Mouse (Mus musculus) CH12.LX (cell line): Measurements from ENCODE around the gene Mid2. TPM values are rescaled to one million over a fixed set of nuclear protein-coding genes. Genes with fewer than 3 reads are reported as not detected.

Experiments used
- DNase-seq: peaks from one replicate; pipeline ENCODE4 v3.0.0-alpha.2; 2013; ENCODE audit errors: extremely low read depth
- H3K27ac ChIP-seq: 2 replicates; pipeline ENCODE4 v1.5.1; 2012; ENCODE audit warnings: low read depth, mild to moderate bottlenecking, control low read depth, moderate library complexity; ENCODE audit not compliant: insufficient read depth
- H3K27me3 ChIP-seq: replicated peaks from 2 replicates; pipeline ENCODE3; 2012; ENCODE audit warnings: inconsistent platforms
- H3K36me3 ChIP-seq, 2 experiments: replicated peaks in 1 of 2; 2 replicates each; pipeline versions ENCODE3 to v1.6.1; 2012; ENCODE audit warnings: inconsistent platforms in 1 of 2, low read length in 1 of 2, mild to moderate bottlenecking in 1 of 2, mixed read lengths in 1 of 2, moderate library complexity in 1 of 2; ENCODE audit not compliant: control insufficient read depth in 1 of 2, insufficient read depth in 1 of 2
- H3K4me1 ChIP-seq, 2 experiments: 2 replicates each; pipeline ENCODE4 v1.6.1; 2012; ENCODE audit warnings: inconsistent platforms in 1 of 2, moderate library complexity in 1 of 2; ENCODE audit not compliant: insufficient read depth in 2 of 2, control insufficient read depth in 1 of 2
- H3K4me2 ChIP-seq: 2 replicates; pipeline ENCODE4 v1.6.1; 2012; ENCODE audit warnings: low read depth, mild to moderate bottlenecking, control low read depth; ENCODE audit not compliant: poor library complexity, insufficient read depth, severe bottlenecking
- H3K4me3 ChIP-seq, 3 experiments: fragments of 150-350 bp in 1 of 3; sonication (generic) in 1 of 3; replicated peaks in 1 of 3; 2 replicates each; pipeline versions ENCODE3 to v1.5.1; 2011 to 2012; ENCODE audit warnings: low read depth in 2 of 3, low read length in 2 of 3, mild to moderate bottlenecking in 2 of 3, moderate library complexity in 2 of 3, control low read depth in 1 of 3, improper control_type of control experiment in 1 of 3, inconsistent platforms in 1 of 3, mixed read lengths in 1 of 3; ENCODE audit not compliant: poor library complexity in 1 of 3
- H3K79me2 ChIP-seq: replicated peaks from 2 replicates; pipeline ENCODE4 v1.6.1; 2012; ENCODE audit warnings: mild to moderate bottlenecking, moderate library complexity; ENCODE audit not compliant: control insufficient read depth, poor library complexity, insufficient read depth, severe bottlenecking; ENCODE audit errors: extremely low read depth
- H3K9ac ChIP-seq: 2 replicates; pipeline ENCODE4 v1.6.1; 2012; ENCODE audit warnings: low read depth, mild to moderate bottlenecking, control low read depth, moderate library complexity; ENCODE audit not compliant: insufficient read depth
- H3K9me3 ChIP-seq: replicated peaks from 2 replicates; pipeline ENCODE3; 2012; ENCODE audit warnings: low read length, inconsistent platforms, mixed read lengths
- BHLHE40 ChIP-seq: IDR thresholded peaks from 2 replicates; pipeline ENCODE4 v1.6.1; 2011; ENCODE audit warnings: mild to moderate bottlenecking, low read depth, low read length, improper control_type of control experiment
- CTCF ChIP-seq, 2 experiments: IDR thresholded peaks in 1 of 2; conservative IDR thresholded peaks in 1 of 2; 2 replicates each; pipeline ENCODE4 v1.5.1; 2011 to 2012; ENCODE audit warnings: low read depth in 2 of 2, low read length in 2 of 2, improper control_type of control experiment in 1 of 2, inconsistent platforms in 1 of 2, mild to moderate bottlenecking in 1 of 2, moderate library complexity in 1 of 2
- ELF1 ChIP-seq: IDR thresholded peaks from 2 replicates; pipeline ENCODE4 v1.6.1; 2014; ENCODE audit warnings: low read depth, mild to moderate bottlenecking, inconsistent platforms, low read length, improper control_type of control experiment
- EP300 ChIP-seq: IDR thresholded peaks from 2 replicates; pipeline ENCODE4 v1.6.1; 2011; ENCODE audit warnings: low read length, improper control_type of control experiment
- HCFC1 ChIP-seq: IDR thresholded peaks from 2 replicates; pipeline ENCODE4 v1.6.1; 2012; ENCODE audit warnings: low read depth, mild to moderate bottlenecking, inconsistent platforms, low read length, improper control_type of control experiment
- IRF4 ChIP-seq: IDR thresholded peaks from 2 replicates; pipeline ENCODE4 v1.6.1; 2014; ENCODE audit warnings: low read depth, mild to moderate bottlenecking, inconsistent platforms, low read length, improper control_type of control experiment
- JUN ChIP-seq: IDR thresholded peaks from 2 replicates; pipeline ENCODE4 v1.6.1; 2011; ENCODE audit warnings: low read depth, mild to moderate bottlenecking, low read length, improper control_type of control experiment, moderate library complexity; ENCODE audit not compliant: insufficient read depth
- JUND ChIP-seq: conservative IDR thresholded peaks from 2 replicates; pipeline ENCODE4 v1.6.1; 2011; ENCODE audit warnings: low read depth, low read length, improper control_type of control experiment
- MAFK ChIP-seq: IDR thresholded peaks from 2 replicates; pipeline ENCODE4 v1.6.1; 2011; ENCODE audit warnings: low read length, improper control_type of control experiment; ENCODE audit not compliant: insufficient replicate concordance
- MAX ChIP-seq: IDR thresholded peaks from 2 replicates; pipeline ENCODE4 v1.6.1; 2011; ENCODE audit warnings: low read length, improper control_type of control experiment
- MAZ ChIP-seq: IDR thresholded peaks from 2 replicates; pipeline ENCODE4 v1.6.1; 2012; ENCODE audit warnings: low read depth, mild to moderate bottlenecking, inconsistent platforms, low read length, improper control_type of control experiment, moderate library complexity
- MEF2A ChIP-seq: IDR thresholded peaks from 2 replicates; pipeline ENCODE4 v1.6.1; 2014; ENCODE audit warnings: low read depth, mild to moderate bottlenecking, inconsistent platforms, low read length, improper control_type of control experiment, borderline replicate concordance
- MXI1 ChIP-seq: IDR thresholded peaks from 2 replicates; pipeline ENCODE4 v1.6.1; 2011; ENCODE audit warnings: mild to moderate bottlenecking, low read depth, low read length, improper control_type of control experiment
- MYC ChIP-seq: IDR thresholded peaks from 2 replicates; pipeline ENCODE4 v1.6.1; 2011; ENCODE audit warnings: low read depth, mild to moderate bottlenecking, improper control_type of control experiment, low read length
- NELFE ChIP-seq: IDR thresholded peaks from 2 replicates; pipeline ENCODE4 v1.6.1; 2011; ENCODE audit warnings: low read depth, low read length, improper control_type of control experiment
- NRF1 ChIP-seq: IDR thresholded peaks from 2 replicates; pipeline ENCODE4 v1.6.1; 2014; ENCODE audit warnings: low read depth, mild to moderate bottlenecking, inconsistent platforms, low read length, improper control_type of control experiment, moderate library complexity
- POLR2AphosphoS2 ChIP-seq: IDR thresholded peaks from 2 replicates; pipeline ENCODE4 v1.6.1; 2011; ENCODE audit warnings: low read depth, low read length, improper control_type of control experiment
- RAD21 ChIP-seq: IDR thresholded peaks from 2 replicates; pipeline ENCODE4 v1.6.1; 2011; ENCODE audit warnings: low read depth, mild to moderate bottlenecking, low read length, improper control_type of control experiment, moderate library complexity
- RCOR1 ChIP-seq: conservative IDR thresholded peaks from 2 replicates; pipeline ENCODE4 v1.6.1; 2012; ENCODE audit warnings: low read depth, mild to moderate bottlenecking, inconsistent platforms, low read length, improper control_type of control experiment
- SIN3A ChIP-seq: IDR thresholded peaks from 2 replicates; pipeline ENCODE4 v1.6.1; 2012; ENCODE audit warnings: low read length, improper control_type of control experiment, inconsistent platforms
- TCF12 ChIP-seq: IDR thresholded peaks from 2 replicates; pipeline ENCODE4 v1.6.1; 2014; ENCODE audit warnings: low read depth, mild to moderate bottlenecking, inconsistent platforms, low read length, improper control_type of control experiment
- UBTF ChIP-seq: IDR thresholded peaks from 2 replicates; pipeline ENCODE4 v1.6.1; 2012; ENCODE audit warnings: low read depth, mild to moderate bottlenecking, inconsistent platforms, low read length, improper control_type of control experiment, moderate library complexity
- USF2 ChIP-seq: conservative IDR thresholded peaks from 2 replicates; pipeline ENCODE4 v1.6.1; 2011; ENCODE audit warnings: low read depth, low read length, improper control_type of control experiment
- ZC3H11A ChIP-seq: IDR thresholded peaks from 2 replicates; pipeline ENCODE4 v1.6.1; 2012; ENCODE audit warnings: low read depth, mild to moderate bottlenecking, inconsistent platforms, low read length, improper control_type of control experiment
- ZKSCAN1 ChIP-seq: IDR thresholded peaks from 2 replicates; pipeline ENCODE4 v1.6.1; 2012; ENCODE audit warnings: low read depth, inconsistent platforms, low read length, improper control_type of control experiment, borderline replicate concordance
- dilution Hi-C: fragments of 300-500 bp; cut with MboI; formaldehyde crosslinking; loops from 2 replicates; pipeline ENCODE4 v1.14.3; 2020; ENCODE audit warnings: low sequenced_read_pairs; ENCODE audit not compliant: extremely low pct_unique_long_range_greater_than_20kb, extremely low pct_ligation_motif_present
- in situ Hi-C: fragments of 300-500 bp; cut with MboI; formaldehyde crosslinking; loops from 3 replicates; pipeline ENCODE4 v1.14.3; 2019; ENCODE audit warnings: low sequenced_read_pairs, low pct_ligation_motif_present, low pct_unique_long_range_greater_than_20kb, mixed read lengths
- polyA plus RNA-seq: library from polyadenylated mRNA; unstranded; fragments of >175 nt; gene quantifications from 2 replicates; pipeline ENCODE4 v1.2.1, GENCODE M21; 2012; ENCODE audit warnings: low read depth; ENCODE audit not compliant: insufficient read length
- total RNA-seq, 2 experiments: library from RNA; depleted of rRNA; stranded (reverse); fragments of 300-350 nt in 1 of 2; fragments of >200 nt in 1 of 2; gene quantifications; 2 replicates each; pipeline ENCODE4 v1.2.3; 2012 to 2014

Mid2 gene
- total and polyA plus RNA-seq, 3 experiments: 4.3 to 8.7 (median 5.4) TPM

GRCm38 (mm10) chrX:140638028-140638427 lies 26.4 kb upstream of the Mid2 start:
- H3K79me2 ChIP-seq: no peaks in the 10 kb centered on the region
- TF ChIP-seq MAX (no peak), ELF1 (peak; percentile 27; the same call in 1 of the 2 replicates), USF2 (no peak), BHLHE40 (peak; percentile 49; the same call in 1 of the 2 replicates), MYC (0 out of 2 replicates have a peak, but pooled peaks have one; percentile 53), POLR2AphosphoS2 (no peak), NELFE (no peak), MAFK (peak; percentile 87; the same call in 1 of the 2 replicates), ZC3H11A (no peak), NRF1 (no peak), JUN (peak; percentile 54), MXI1 (no peak), IRF4 (peak; percentile 91), JUND (peak; percentile 64; the same call in 1 of the 2 replicates), CTCF (conservative IDR thresholded peaks at IDR 0.05 in 1 of 2, IDR thresholded peaks at IDR 0.05 in 1 of 2; ENCODE audit: low read depth in 2 of 2, low read length in 2 of 2) (no peak), HCFC1 (no peak), UBTF (no peak), MEF2A (peak; percentile 62; the same call in 1 of the 2 replicates), TCF12 (peak; percentile 57; the same call in 1 of the 2 replicates), SIN3A (no peak), RAD21 (no peak), MAZ (no peak), EP300 (peak; percentile 84), RCOR1 (no peak), ZKSCAN1 (no peak)
- TF ChIP-seq, all 38 proteins: peak for 10
- H3K9me3 ChIP-seq: no peaks in the 10 kb centered on the region
- in situ Hi-C loops (no loop called here), dilution Hi-C loops (no loop called here)
- no peaks in the 10 kb centered on the region for H3K36me3 ChIP-seq
- H3K4me1 ChIP-seq: peaks cover 0 to 6% of the 10 kb centered on the region in 2 experiments; a peak in 1 of 4 replicates
- DNase-seq: peak; percentile 39
- no peaks in the 10 kb centered on the region for H3K27me3 ChIP-seq
- H3K4me2 ChIP-seq: peak overlapping the region; percentile 50; the same call in 1 of the 2 replicates
- no peak overlapping the region for H3K4me3 ChIP-seq
- H3K9ac ChIP-seq: no peak overlapping the region
- H3K27ac ChIP-seq: peak overlapping the region; percentile 4; the same call in 1 of the 2 replicates
